Mouse (Mus musculus) heart, embryonic 15.5 days (tissue): Measurements from ENCODE around the gene Gm609. TPM values are rescaled to one million over a fixed set of nuclear protein-coding genes. Genes with fewer than 3 reads are reported as not detected.

Source experiments
- ATAC-seq: fragments of 200-750 bp; cut with Nextera tagmentation; replicated peaks from 2 replicates; pipeline ENCODE4 v1.8.0; 2017; ENCODE audit warnings: low read depth, moderate TSS enrichment; ENCODE audit not compliant: insufficient number of reproducible peaks, insufficient read depth, low FRiP score
- H3K27ac ChIP-seq: fragments of 300-500 bp; sonication (generic); 2 replicates; pipeline ENCODE4 v1.5.1; 2015; ENCODE audit warnings: mild to moderate bottlenecking, inconsistent platforms
- H3K27me3 ChIP-seq: fragments of 300-500 bp; sonication (generic); 2 replicates; pipeline ENCODE4 v1.6.1; 2015; ENCODE audit warnings: inconsistent platforms
- H3K36me3 ChIP-seq: fragments of 300-500 bp; sonication (generic); 2 replicates; pipeline ENCODE4 v1.6.1; 2015; ENCODE audit warnings: mild to moderate bottlenecking, inconsistent platforms
- H3K4me1 ChIP-seq: fragments of 300-500 bp; sonication (generic); replicated peaks from 2 replicates; pipeline ENCODE4 v1.6.1; 2015; ENCODE audit warnings: inconsistent platforms
- H3K4me2 ChIP-seq: fragments of 300-500 bp; sonication (generic); 2 replicates; pipeline ENCODE4 v1.6.1; 2015; ENCODE audit warnings: inconsistent platforms, mild to moderate bottlenecking, moderate library complexity
- H3K4me3 ChIP-seq: fragments of 300-500 bp; sonication (generic); 2 replicates; pipeline ENCODE4 v1.5.1; 2015; ENCODE audit warnings: mild to moderate bottlenecking, inconsistent platforms
- H3K9ac ChIP-seq: fragments of 300-500 bp; sonication (generic); 2 replicates; pipeline ENCODE4 v1.6.1; 2015; ENCODE audit warnings: mild to moderate bottlenecking, inconsistent platforms
- H3K9me3 ChIP-seq: fragments of 300-500 bp; sonication (generic); replicated peaks from 2 replicates; pipeline ENCODE4 v1.6.1; 2016; ENCODE audit warnings: inconsistent platforms
- WGBS: fragments of 180-500 bp; shearing (Covaris S2); methylation state at CpG from one replicate; pipeline ENCODE4 v1.1.7; 2015; ENCODE audit warnings: mixed read lengths; 5-methylcytosine and 5-hydroxymethylcytosine counted together
- polyA plus RNA-seq: library from polyadenylated mRNA; unstranded; fragments of >200 nt; fragmentation: Nextera tagmentation; extraction: Ambion mirVana; gene quantifications from 2 replicates; pipeline ENCODE4 v1.2.1, GENCODE M21; 2015

The Gm609 gene
- polyA plus RNA-seq, 1 experiment from 2014 or later: not detected

DNA sequence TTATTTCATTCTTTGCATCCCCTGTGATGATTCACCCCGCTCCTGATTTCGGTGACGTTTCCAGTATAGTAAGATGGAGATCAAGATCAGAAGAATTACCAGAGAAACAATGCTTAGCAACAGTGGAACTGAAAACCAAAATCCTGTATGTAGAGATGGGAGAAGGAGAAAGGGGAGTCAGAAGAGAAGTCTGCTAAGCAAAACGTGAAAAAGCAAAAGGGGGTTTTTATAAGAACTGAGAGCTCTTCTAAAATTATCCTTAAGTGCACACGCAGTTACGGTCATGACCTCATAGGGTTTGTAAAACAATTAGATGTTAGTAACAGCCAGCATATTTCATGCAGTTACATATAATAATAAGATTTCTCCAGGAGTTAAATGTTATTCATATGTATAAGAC is 100.5 kb downstream of the Gm609 start:
- H3K4me1 ChIP-seq: no peaks in the 10 kb centered on the region
- H3K4me2 ChIP-seq: no peak overlapping the region
- 87% methylated on average over 6 of the region's 6 CpGs for WGBS
- no peak for ATAC-seq
- H3K9ac ChIP-seq: no peak overlapping the region
- no peaks in the 10 kb centered on the region for H3K36me3 ChIP-seq
- H3K27me3 ChIP-seq: no peaks in the 10 kb centered on the region
- no peaks in the 10 kb centered on the region for H3K9me3 ChIP-seq
- H3K27ac ChIP-seq: no peak overlapping the region
- no peak overlapping the region for H3K4me3 ChIP-seq

DNA sequence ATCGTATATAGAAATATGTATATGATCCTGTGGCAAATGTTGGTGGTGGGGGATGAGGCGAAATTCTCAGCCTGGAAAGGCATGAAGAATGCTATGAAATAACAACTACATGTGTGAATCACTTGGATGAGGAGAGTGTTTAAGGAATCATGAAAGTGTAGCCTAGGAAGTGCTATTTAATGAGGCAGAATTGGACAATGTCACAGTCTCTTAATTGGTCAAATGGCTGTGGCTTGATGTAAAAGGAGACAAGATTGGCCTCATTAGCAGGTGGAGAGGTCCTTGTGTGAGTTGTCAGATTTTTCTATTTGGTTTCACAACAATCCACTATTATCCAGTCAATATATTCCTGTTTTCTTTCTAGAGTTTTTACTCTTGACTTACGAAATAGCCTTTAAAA is 101.1 kb downstream of the Gm609 start:
- H3K9ac ChIP-seq: no peak overlapping the region

DNA sequence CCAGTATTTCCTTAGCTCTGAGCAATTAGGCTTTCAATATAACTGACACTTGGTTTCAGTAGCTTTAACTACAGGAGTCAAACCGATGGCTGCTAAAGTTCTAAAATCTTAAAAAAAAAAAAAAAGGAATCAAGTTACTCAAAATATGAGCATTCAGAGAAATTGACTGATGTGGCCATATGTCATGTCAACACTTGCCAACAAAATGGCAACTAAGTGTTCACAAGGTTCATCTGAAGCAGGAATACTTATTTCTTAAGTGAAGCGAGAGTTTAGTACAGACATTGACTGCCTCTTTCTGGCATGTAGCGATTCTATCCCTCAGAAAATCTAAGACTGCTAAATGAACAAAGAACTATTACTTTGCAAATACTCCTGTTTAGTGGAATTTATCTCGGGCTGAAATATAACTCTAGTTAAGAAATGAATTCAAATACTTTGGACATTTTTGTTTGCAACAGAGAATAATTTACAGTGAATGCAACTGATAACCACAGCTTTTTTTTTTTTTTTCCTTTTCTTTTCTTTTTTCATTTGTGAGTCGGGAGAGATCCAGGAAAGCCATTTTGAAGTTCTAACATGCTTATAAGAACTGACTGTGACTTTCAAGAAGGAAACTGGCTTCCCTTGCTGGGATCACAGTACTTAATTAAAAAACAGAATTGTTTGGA is 102.3 kb downstream of the Gm609 start:
- Histone ChIP-seq H3K36me3 (no peaks in the 10 kb centered on the region), H3K4me3 (no peak overlapping the region), H3K4me1 (no peaks in the 10 kb centered on the region), H3K9me3 (no peaks in the 10 kb centered on the region), H3K27me3 (no peaks in the 10 kb centered on the region), H3K27ac (no peak overlapping the region), H3K9ac (no peak overlapping the region), H3K4me2 (no peak overlapping the region)
- ATAC-seq: no peak
- 77% methylated on average over 5 of the region's 5 CpGs for WGBS

More for the DNA sequence above, 101.1 kb downstream of the Gm609 start:
- H3K4me2 ChIP-seq: no peak overlapping the region
- WGBS: 91% methylated on average over 3 of the region's 3 CpGs
- H3K27me3 ChIP-seq: no peaks in the 10 kb centered on the region
- H3K36me3 ChIP-seq: no peaks in the 10 kb centered on the region
- H3K4me3 ChIP-seq: no peak overlapping the region
- no peak for ATAC-seq
- H3K4me1 ChIP-seq: no peaks in the 10 kb centered on the region
- H3K27ac ChIP-seq: no peak overlapping the region
- H3K9me3 ChIP-seq: no peaks in the 10 kb centered on the region

DNA sequence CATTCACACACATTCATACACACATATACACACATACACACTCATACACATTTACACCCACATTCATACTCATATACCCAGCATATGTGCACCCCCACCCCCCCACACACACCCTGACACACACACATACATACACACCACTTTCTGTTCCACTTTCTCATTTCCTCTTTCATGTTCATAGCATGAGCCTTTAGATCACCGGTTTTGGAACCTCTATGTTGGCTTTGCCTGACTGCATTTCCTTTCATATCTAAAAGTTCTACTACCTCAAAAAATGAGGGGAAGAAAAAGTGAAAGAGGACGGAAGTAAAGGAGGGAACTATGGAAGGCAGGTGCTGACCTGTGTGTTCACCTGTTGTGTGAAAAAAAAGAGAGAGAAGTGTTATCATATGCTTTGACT is 102.9 kb downstream of the Gm609 start:
- H3K27me3 ChIP-seq: no peaks in the 10 kb centered on the region
- H3K4me1 ChIP-seq: no peaks in the 10 kb centered on the region
- H3K9me3 ChIP-seq: no peaks in the 10 kb centered on the region
- no peak overlapping the region for H3K9ac ChIP-seq
- H3K4me2 ChIP-seq: no peak overlapping the region
- ATAC-seq: no peak
- no peaks in the 10 kb centered on the region for H3K36me3 ChIP-seq
- H3K4me3 ChIP-seq: no peak overlapping the region
- WGBS: 77% methylated on average over 2 of the region's 2 CpGs
- H3K27ac ChIP-seq: no peak overlapping the region

DNA sequence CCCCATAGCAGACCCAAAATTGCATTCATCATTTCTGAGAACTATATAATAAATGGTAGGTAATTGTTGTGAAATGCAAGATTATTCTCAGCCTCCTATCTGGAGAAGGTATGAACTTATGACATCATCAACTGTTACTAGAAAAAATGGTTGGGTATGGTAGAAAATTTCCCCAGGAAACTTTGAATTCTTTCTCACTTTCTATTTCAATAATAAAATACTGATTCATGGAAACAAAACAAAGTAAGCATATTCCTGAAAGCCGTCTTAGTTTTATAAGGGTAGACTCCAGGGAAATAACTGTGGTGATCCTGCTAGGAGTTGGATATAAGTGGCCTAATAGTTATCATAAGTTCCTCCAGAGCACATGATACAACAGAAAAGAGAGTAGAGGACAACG is 103.7 kb downstream of the Gm609 start:
- Histone ChIP-seq H3K4me1 (no peaks in the 10 kb centered on the region), H3K27me3 (no peaks in the 10 kb centered on the region), H3K36me3 (no peaks in the 10 kb centered on the region), H3K9me3 (no peaks in the 10 kb centered on the region), H3K4me3 (no peak overlapping the region), H3K9ac (no peak overlapping the region), H3K27ac (no peak overlapping the region), H3K4me2 (no peak overlapping the region)
- 78% methylated on average over 2 of the region's 2 CpGs for WGBS
- ATAC-seq: no peak

DNA sequence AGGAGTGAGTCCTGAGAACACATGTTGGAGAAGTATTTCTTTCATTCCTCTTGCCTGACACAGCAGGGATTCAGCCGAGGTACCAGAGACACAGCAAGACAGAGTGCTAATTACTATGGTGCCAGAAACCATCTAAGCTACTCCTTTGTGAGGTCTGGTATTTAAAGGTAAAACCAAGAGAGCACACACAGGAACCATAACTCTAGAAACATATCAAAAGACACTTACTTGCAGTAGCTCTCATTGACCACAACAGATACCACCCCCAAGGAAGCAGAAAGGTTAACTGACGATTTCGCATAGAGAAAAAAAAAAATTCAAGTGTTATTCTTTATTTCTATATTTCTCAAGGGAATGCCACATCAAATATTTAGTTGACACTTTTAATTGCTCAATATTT is 111.0 kb downstream of the Gm609 start:
- Histone ChIP-seq H3K36me3 (no peaks in the 10 kb centered on the region), H3K4me2 (no peak overlapping the region), H3K9me3 (no peaks in the 10 kb centered on the region), H3K27ac (no peak overlapping the region), H3K4me1 (no peaks in the 10 kb centered on the region), H3K4me3 (no peak overlapping the region), H3K27me3 (no peaks in the 10 kb centered on the region), H3K9ac (no peak overlapping the region)
- ATAC-seq: no peak
- 70% methylated on average over 3 of the region's 3 CpGs for WGBS

DNA sequence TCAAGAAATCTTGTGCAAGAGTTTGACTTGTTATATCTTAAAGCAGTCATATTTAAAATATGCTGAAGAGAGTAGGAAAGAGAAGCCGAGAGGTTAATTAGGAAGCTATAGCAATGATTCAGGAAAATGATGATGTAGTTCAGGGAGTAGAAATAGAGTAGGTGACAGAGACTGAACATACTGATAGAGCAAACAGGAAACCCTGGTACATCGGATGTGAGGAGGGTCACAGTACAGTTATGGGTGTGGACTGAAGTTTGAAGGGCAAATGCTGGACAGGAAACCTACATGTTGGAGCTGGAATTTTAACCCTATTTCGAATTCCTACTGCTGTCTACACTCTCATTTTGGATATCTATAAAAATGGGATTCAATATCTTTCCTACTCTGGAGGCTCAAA is 113.8 kb downstream of the Gm609 start:
- WGBS: 62% methylated on average over 3 of the region's 3 CpGs

DNA sequence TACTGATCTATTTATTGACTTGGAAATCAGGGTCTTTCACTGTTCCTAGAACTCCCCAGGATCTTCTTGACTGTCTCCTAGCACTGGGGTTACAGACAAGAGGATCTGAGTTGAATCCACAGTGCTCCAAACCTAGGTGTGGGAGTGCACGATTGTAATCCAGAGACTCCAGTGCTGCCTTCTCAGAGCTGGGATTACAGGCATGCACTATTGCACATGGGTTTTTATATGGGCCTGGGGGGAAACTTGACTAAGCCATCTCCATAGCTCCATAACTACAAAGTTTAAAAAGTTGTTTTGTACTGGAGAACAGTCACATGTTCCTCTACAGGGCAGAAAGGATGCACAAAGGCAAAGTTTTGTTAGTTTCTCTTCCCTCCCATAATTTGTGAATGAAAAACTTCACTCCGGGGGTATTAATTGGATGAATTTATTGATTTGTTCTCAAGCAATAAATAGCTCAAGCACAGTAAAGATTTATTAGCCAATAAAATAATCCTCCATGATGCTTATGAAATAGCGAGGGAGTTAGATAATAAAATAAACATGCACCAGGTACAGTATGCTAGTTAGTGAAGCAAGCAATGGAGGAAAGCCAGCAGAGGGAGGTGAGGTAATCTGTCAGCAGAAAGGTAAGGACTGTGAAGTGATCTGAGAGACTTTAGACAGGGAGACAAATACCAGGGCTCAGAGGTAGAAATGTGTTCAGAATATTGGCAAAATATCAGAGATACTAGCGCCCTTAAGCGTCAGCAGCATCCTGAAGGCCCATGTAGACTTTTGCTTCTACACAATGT is 114.4 kb downstream of the Gm609 start:
- no peak for ATAC-seq
- 0 out of 2 replicates have a peak, but pooled peaks cover 2% of the 10 kb centered on the region for H3K4me1 ChIP-seq
- WGBS: 71% methylated on average over 5 of the region's 5 CpGs
- H3K9ac ChIP-seq: no peak overlapping the region
- no peak overlapping the region for H3K4me3 ChIP-seq
- H3K9me3 ChIP-seq: no peaks in the 10 kb centered on the region
- no peaks in the 10 kb centered on the region for H3K27me3 ChIP-seq
- no peak overlapping the region for H3K27ac ChIP-seq
- no peak overlapping the region for H3K4me2 ChIP-seq
- no peaks in the 10 kb centered on the region for H3K36me3 ChIP-seq

More for the DNA sequence above, 113.8 kb downstream of the Gm609 start:
- Histone ChIP-seq H3K9me3 (no peaks in the 10 kb centered on the region), H3K27ac (no peak overlapping the region), H3K9ac (no peak overlapping the region), H3K4me1 (0 out of 2 replicates have a peak, but pooled peaks cover 2% of the 10 kb centered on the region), H3K4me3 (no peak overlapping the region), H3K27me3 (no peaks in the 10 kb centered on the region), H3K4me2 (no peak overlapping the region), H3K36me3 (no peaks in the 10 kb centered on the region)
- ATAC-seq: no peak

DNA sequence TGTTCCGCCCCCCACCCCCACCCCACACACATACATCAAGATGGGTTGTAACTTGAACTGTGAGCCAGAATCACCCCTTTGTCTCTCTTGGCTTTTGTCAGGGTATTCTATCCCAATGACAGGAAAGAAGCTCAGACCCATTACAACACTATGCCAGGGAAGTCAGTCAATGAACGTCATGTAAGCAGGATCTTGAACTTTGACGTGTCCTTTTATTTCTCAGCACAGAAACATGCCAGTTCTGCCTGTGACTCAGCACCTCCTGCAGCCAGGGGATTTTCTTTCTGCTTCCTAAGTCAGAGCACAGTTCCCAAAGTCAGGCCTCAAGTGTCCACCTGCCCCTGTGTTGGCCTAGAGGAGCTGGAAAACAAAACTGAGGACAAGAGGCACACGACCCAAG is 115.4 kb downstream of the Gm609 start:
- Histone ChIP-seq H3K4me1 (0 out of 2 replicates have a peak, but pooled peaks cover 2% of the 10 kb centered on the region), H3K9ac (no peak overlapping the region), H3K27ac (no peak overlapping the region), H3K27me3 (no peaks in the 10 kb centered on the region), H3K4me3 (no peak overlapping the region), H3K36me3 (no peaks in the 10 kb centered on the region), H3K9me3 (no peaks in the 10 kb centered on the region), H3K4me2 (no peak overlapping the region)
- no peak for ATAC-seq
- WGBS: 74% methylated on average over 4 of the region's 4 CpGs

DNA sequence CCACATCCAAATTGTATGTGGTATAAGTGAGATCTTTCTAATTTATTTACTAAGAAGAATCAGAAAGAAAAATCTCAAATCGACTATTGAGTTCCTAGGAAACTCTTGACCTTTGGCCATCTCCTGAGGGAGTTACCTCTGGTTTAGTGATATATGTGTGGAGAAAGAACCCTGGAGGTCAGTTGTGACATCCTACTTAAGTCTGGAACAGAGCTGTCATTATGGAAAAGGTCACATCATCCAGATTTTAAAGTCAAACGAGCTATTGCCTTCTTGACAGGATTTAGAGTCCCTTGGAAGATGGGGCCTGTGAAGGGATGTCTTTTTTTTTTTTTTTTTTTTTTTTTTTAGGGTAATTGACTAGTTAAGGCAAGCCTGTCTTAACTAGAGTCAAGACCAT is 116.0 kb downstream of the Gm609 start:
- Histone ChIP-seq H3K27me3 (no peaks in the 10 kb centered on the region), H3K4me2 (no peak overlapping the region), H3K36me3 (no peaks in the 10 kb centered on the region), H3K9me3 (no peaks in the 10 kb centered on the region), H3K27ac (no peak overlapping the region), H3K4me1 (0 out of 2 replicates have a peak, but pooled peaks cover 2% of the 10 kb centered on the region), H3K4me3 (no peak overlapping the region), H3K9ac (no peak overlapping the region)
- no peak for ATAC-seq
- 51% methylated on average over 2 of the region's 2 CpGs for WGBS

DNA sequence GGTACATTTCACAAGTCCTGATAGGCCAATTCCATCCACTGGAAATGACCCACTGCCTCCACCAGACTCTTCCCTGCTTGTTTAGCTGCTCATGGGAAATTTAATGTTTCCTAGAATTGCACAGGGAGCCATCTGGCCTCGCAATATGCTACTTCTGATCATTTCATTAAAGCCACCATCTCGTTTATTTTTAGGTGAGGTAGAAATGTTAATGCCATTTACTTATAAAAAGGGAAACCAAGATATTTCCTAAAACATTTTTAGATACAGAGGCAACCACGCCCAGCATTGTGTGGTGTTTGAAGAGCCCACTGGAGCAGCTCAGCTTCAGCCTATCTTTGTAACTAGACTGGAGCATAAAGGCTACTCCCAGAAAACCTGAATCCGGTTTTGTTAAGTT is 116.5 kb downstream of the Gm609 start:
- Histone ChIP-seq H3K9me3 (no peaks in the 10 kb centered on the region), H3K36me3 (no peaks in the 10 kb centered on the region), H3K4me2 (no peak overlapping the region), H3K9ac (no peak overlapping the region), H3K4me1 (0 out of 2 replicates have a peak, but pooled peaks cover 2% of the 10 kb centered on the region), H3K27ac (peak overlapping the region; percentile 48), H3K27me3 (no peaks in the 10 kb centered on the region), H3K4me3 (no peak overlapping the region)
- no peak for ATAC-seq
- 70% methylated on average over 4 of the region's 4 CpGs for WGBS
